Mouse (Mus musculus) MEL (cell line): ENCODE measurements around the gene Mad2l1bp.

ENCODE experiments used
- CHD1 ChIP-seq: IDR thresholded peaks from 2 replicates; pipeline ENCODE4 v1.6.1; 2012; ENCODE audit warnings: low read depth, mild to moderate bottlenecking, inconsistent platforms, low read length, improper control_type of control experiment
- CTCF ChIP-seq, 3 experiments: IDR thresholded peaks in 2 of 3; conservative IDR thresholded peaks in 1 of 3; 2 replicates each; pipeline ENCODE4 v1.5.1; 2011 to 2012; ENCODE audit warnings: low read length in 3 of 3, low read depth in 2 of 3, mild to moderate bottlenecking in 2 of 3, improper control_type of control experiment in 1 of 3, inconsistent platforms in 1 of 3, mixed read lengths in 1 of 3, moderate library complexity in 1 of 3; ENCODE audit not compliant: control insufficient read depth in 1 of 3, insufficient read depth in 1 of 3, poor library complexity in 1 of 3, severe bottlenecking in 1 of 3
- EP300 ChIP-seq, 2 experiments: IDR thresholded peaks; 2 replicates each; pipeline ENCODE4 v1.6.1; 2011; ENCODE audit warnings: improper control_type of control experiment in 2 of 2, low read length in 2 of 2, low read depth in 1 of 2, mild to moderate bottlenecking in 1 of 2
- GATA1 ChIP-seq: IDR thresholded peaks from 2 replicates; pipeline ENCODE4 v1.6.1; 2011; ENCODE audit warnings: low read depth, low read length, improper control_type of control experiment
- KAT2A ChIP-seq: conservative IDR thresholded peaks from 2 replicates; pipeline ENCODE4 v1.6.1; 2012; ENCODE audit warnings: low read depth, low read length, improper control_type of control experiment, inconsistent platforms
- MXI1 ChIP-seq: IDR thresholded peaks from 2 replicates; pipeline ENCODE4 v1.6.1; 2011; ENCODE audit warnings: mild to moderate bottlenecking, low read depth, low read length, improper control_type of control experiment
- MYC ChIP-seq: IDR thresholded peaks from 2 replicates; pipeline ENCODE4 v1.6.1; 2011; ENCODE audit warnings: low read depth, mild to moderate bottlenecking, low read length, improper control_type of control experiment, moderate library complexity
- NELFE ChIP-seq: IDR thresholded peaks from 2 replicates; pipeline ENCODE4 v1.6.1; 2011; ENCODE audit warnings: low read depth, low read length, improper control_type of control experiment
- POLR2A ChIP-seq, 2 experiments: IDR thresholded peaks; 2 replicates each; pipeline ENCODE4 v1.6.1; 2011 to 2012; ENCODE audit warnings: low read length in 2 of 2, mild to moderate bottlenecking in 2 of 2, control low read depth in 1 of 2, improper control_type of control experiment in 1 of 2, low read depth in 1 of 2, moderate library complexity in 1 of 2; ENCODE audit not compliant: control insufficient read depth in 1 of 2, insufficient read depth in 1 of 2, poor library complexity in 1 of 2
- POLR2AphosphoS2 ChIP-seq: IDR thresholded peaks from 2 replicates; pipeline ENCODE4 v1.6.1; 2011; ENCODE audit warnings: low read length, improper control_type of control experiment
- RAD21 ChIP-seq: IDR thresholded peaks from 2 replicates; pipeline ENCODE4 v1.6.1; 2011; ENCODE audit warnings: mild to moderate bottlenecking, low read depth, low read length, improper control_type of control experiment
- TBP ChIP-seq: IDR thresholded peaks from 2 replicates; pipeline ENCODE4 v1.8.0; 2011; ENCODE audit warnings: low read depth, low read length, improper control_type of control experiment
- USF1 ChIP-seq: IDR thresholded peaks from 2 replicates; pipeline ENCODE4 v1.6.1; 2014; ENCODE audit warnings: low read depth, mild to moderate bottlenecking, inconsistent platforms, low read length, improper control_type of control experiment, moderate library complexity
- ZC3H11A ChIP-seq: IDR thresholded peaks from 2 replicates; pipeline ENCODE4 v1.6.1; 2012; ENCODE audit warnings: low read depth, mild to moderate bottlenecking, inconsistent platforms, low read length, improper control_type of control experiment

- no peak for TF ChIP-seq GATA1
- TF ChIP-seq CTCF (IDR thresholded peaks at IDR 0.05 in 2 of 3, conservative IDR thresholded peaks at IDR 0.05 in 1 of 3; ENCODE audit: control insufficient read depth in 1 of 3, insufficient read depth in 1 of 3, low read depth in 2 of 3, low read length in 3 of 3, poor library complexity in 1 of 3, severe bottlenecking in 1 of 3) = peak; percentile 70 to 92 (median 73)
- no peak for TF ChIP-seq POLR2A (IDR thresholded peaks at IDR 0.05; ENCODE audit: control insufficient read depth in 1 of 2, insufficient read depth in 1 of 2, low read depth in 1 of 2, low read length in 2 of 2, poor library complexity in 1 of 2)
- no peak for TF ChIP-seq USF1
- peak; percentile 49 for TF ChIP-seq RAD21
- TF ChIP-seq KAT2A = no peak
- no peak for TF ChIP-seq NELFE
- no peak for TF ChIP-seq MYC
- TF ChIP-seq POLR2AphosphoS2 = no peak; the same call in 1 of the 2 replicates
- no peak for TF ChIP-seq CHD1
- no peak for TF ChIP-seq EP300 (IDR thresholded peaks at IDR 0.05; ENCODE audit: low read depth in 1 of 2, low read length in 2 of 2)
- no peak for TF ChIP-seq TBP
- peak; percentile 23; the same call in 1 of the 2 replicates for TF ChIP-seq ZC3H11A
- TF ChIP-seq MXI1 = no peak
These were observed 17.2 kb upstream of the Mad2l1bp start for GRCm38 (mm10) chr17:46170538-46170937.
